Mouse (Mus musculus) lung, embryonic 16.5 days (tissue): ENCODE results near the gene Rab43. TPM values are rescaled to one million over a fixed set of nuclear protein-coding genes. Genes with fewer than 3 reads are reported as not detected.
A peak's percentile ranks its signal among the peaks of the same experiment; 100 is the strongest.

Source experiments
- ATAC-seq: fragments of 200-750 bp; cut with Nextera tagmentation; 2 replicates; pipeline ENCODE4 v1.8.0; 2017; ENCODE audit warnings: low read depth, mild to moderate bottlenecking, moderate library complexity
- H3K27ac ChIP-seq: fragments of 300-500 bp; sonication (generic); 2 replicates; pipeline ENCODE4 v1.5.1; 2014; ENCODE audit warnings: mild to moderate bottlenecking, control low read depth, low read length
- H3K27me3 ChIP-seq: fragments of 300-500 bp; sonication (generic); 2 replicates; pipeline ENCODE4 v1.6.1; 2014; ENCODE audit warnings: low read depth, low read length, mixed read lengths; ENCODE audit not compliant: control insufficient read depth, insufficient read depth
- H3K36me3 ChIP-seq: fragments of 300-500 bp; sonication (generic); 2 replicates; pipeline ENCODE4 v1.6.1; 2014; ENCODE audit warnings: low read length; ENCODE audit not compliant: control insufficient read depth, insufficient read depth
- H3K4me1 ChIP-seq: fragments of 300-500 bp; sonication (generic); replicated peaks from 2 replicates; pipeline ENCODE4 v1.6.1; 2014; ENCODE audit warnings: low read length, mixed read lengths; ENCODE audit not compliant: control insufficient read depth, insufficient read depth
- H3K4me2 ChIP-seq: fragments of 300-500 bp; sonication (generic); 2 replicates; pipeline ENCODE4 v1.6.1; 2014; ENCODE audit warnings: low read depth, low read length, control low read depth
- H3K4me3 ChIP-seq: fragments of 300-500 bp; sonication (generic); 2 replicates; pipeline ENCODE4 v1.5.1; 2014; ENCODE audit warnings: mild to moderate bottlenecking, low read length, control low read depth
- H3K9ac ChIP-seq: fragments of 300-500 bp; sonication (generic); 2 replicates; pipeline ENCODE4 v1.6.1; 2014; ENCODE audit warnings: low read length, control low read depth
- H3K9me3 ChIP-seq: fragments of 300-500 bp; sonication (generic); 2 replicates; pipeline ENCODE4 v1.6.1; 2016; ENCODE audit warnings: low read length; ENCODE audit not compliant: control insufficient read depth
- WGBS: fragments of 180-500 bp; shearing (Covaris S2); extraction: QIAGEN DNeasy Blood & Tissue Kit; methylation state at CpG from one replicate; pipeline ENCODE4 v1.1.7; 2014; 5-methylcytosine and 5-hydroxymethylcytosine counted together
- polyA plus RNA-seq: library from polyadenylated mRNA; unstranded; fragments of >200 nt; fragmentation: Nextera tagmentation; extraction: Ambion mirVana; gene quantifications from 2 replicates; pipeline ENCODE4 v1.2.1, GENCODE M21; 2015

Gene Rab43
- polyA plus RNA-seq, 1 experiment from 2014 or later = 13.1 TPM

GRCm38 (mm10) chr6:87739898-87740297, 72.1 kb downstream of the Rab43 start:
- 0 out of 2 replicates have a peak overlapping the region, but pooled peaks have one; percentile 2 for H3K9ac ChIP-seq
- no peaks in the 10 kb centered on the region for H3K27me3 ChIP-seq
- H3K4me2 ChIP-seq = no peak overlapping the region
- peaks cover 14% of the 10 kb centered on the region for H3K4me1 ChIP-seq
- peak overlapping the region; percentile 23; the same call in 1 of the 2 replicates for H3K27ac ChIP-seq
- ATAC-seq = no peak
- no peaks in the 10 kb centered on the region for H3K36me3 ChIP-seq
- H3K9me3 ChIP-seq = no peaks in the 10 kb centered on the region
- WGBS = 21% methylated on average over 6 of the region's 6 CpGs
- H3K4me3 ChIP-seq = no peak overlapping the region

Other genes starting within 250 kb of the Rab43 start
- 2.2 and 2.6 TPM in 2 replicates for gene Prokr1, start 221.4 kb downstream of the Rab43 start, polyA plus RNA-seq
- gene Aplf, start 140.0 kb downstream of the Rab43 start, polyA plus RNA-seq = 13.5 and 14.3 TPM in 2 replicates
- 4.5 and 5.3 TPM in 2 replicates for gene Efcc1, start 81.3 kb downstream of the Rab43 start, polyA plus RNA-seq
- gene Gp9, start 34.1 kb downstream of the Rab43 start, polyA plus RNA-seq = 3.4 and 7.1 TPM in 2 replicates
- gene Gm45140, start 23.6 kb upstream of the Rab43 start, polyA plus RNA-seq = 1.5 and 3.5 TPM in 2 replicates
- gene Isy1, start 26.6 kb upstream of the Rab43 start, polyA plus RNA-seq = 33.8 and 47.6 TPM in 2 replicates
- 966 and 994 TPM in 2 replicates for gene Cnbp, start 38.9 kb upstream of the Rab43 start, polyA plus RNA-seq
- 166 TPM in 2 replicates for gene Copg1, start 75.7 kb upstream of the Rab43 start, polyA plus RNA-seq
- gene Hmces, start 101.8 kb upstream of the Rab43 start, polyA plus RNA-seq = 50.1 and 54.7 TPM in 2 replicates
- gene H1fx, start 169.5 kb upstream of the Rab43 start, polyA plus RNA-seq = 7.0 and 11.5 TPM in 2 replicates
- 220 and 223 TPM in 2 replicates for gene Rab7, start 233.1 kb upstream of the Rab43 start, polyA plus RNA-seq